Mouse (Mus musculus): ENCODE measurements around the gene Ahcy. TPM values are rescaled to one million over a fixed set of nuclear protein-coding genes. Genes with fewer than 3 reads are reported as not detected.
"Not testable (repeated sequence)": the region's sequence is repeated elsewhere in the genome, so short reads cannot be mapped to it uniquely, and the experiment has no call there.

Ahcy gene
- 143 and 155 TPM in 2 replicates for total RNA-seq (2015)
- 103 and 109 TPM in 2 replicates for total RNA-seq (2017)

DNA sequence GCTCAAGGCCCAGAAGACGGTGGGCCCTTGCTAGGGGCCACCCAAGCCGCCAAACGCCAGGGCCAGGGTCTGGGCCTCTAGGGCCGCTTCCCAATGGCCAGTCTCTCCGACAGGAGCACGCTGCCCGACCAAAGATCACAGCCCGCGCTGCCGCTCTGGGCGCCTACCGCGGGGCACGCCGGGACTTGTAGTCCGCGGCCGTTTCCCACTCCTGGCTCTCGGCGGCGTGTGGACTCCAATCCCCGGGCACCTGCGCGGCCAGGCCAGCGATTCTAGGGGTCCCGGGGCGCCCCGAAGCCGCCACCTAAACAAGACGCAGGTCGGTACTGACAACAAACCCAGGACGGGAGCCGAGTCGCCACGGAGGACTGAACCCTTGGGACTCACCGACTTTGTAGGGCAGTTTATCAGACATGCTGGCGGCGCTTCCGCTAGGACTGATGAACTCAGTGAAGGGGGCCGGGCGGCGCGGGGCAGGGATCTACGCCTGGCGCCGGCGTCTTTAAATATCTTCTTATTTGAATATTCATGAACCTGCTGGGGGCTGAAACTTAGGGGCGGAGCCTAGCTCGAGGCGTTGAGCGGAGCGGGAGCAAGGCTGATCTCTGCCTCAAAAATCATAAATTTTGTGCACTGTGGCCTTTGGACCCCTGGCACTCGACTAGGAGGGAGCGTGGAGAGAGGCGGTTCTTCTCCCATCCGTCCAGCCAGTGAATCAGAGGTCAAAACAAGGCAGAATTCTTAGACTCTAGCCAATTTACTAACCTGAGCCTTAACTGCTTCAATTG lies at the start of gene Ahcy:
Ahcy (minus strand) TSS at position 520 of the 788 bp plus-strand sequence.
- peak; percentile 92 for ATAC-seq (replicated peaks; ENCODE audit: poor library complexity)

- ATAC-seq (replicated peaks; ENCODE audit: poor library complexity), result no peak
Measured at GRCm38 (mm10) chr2:155115216-155115830, 41.0 kb upstream of the Ahcy start.

- ATAC-seq (replicated peaks; ENCODE audit: poor library complexity), result not testable (repeated sequence)
Measured at GRCm38 (mm10) chr2:155107276-155107675, 33.0 kb upstream of the Ahcy start.

- ATAC-seq (replicated peaks; ENCODE audit: poor library complexity), result no peak
Measured at GRCm38 (mm10) chr2:155103607-155104006, 29.3 kb upstream of the Ahcy start.

GRCm38 (mm10) chr2:155101761-155102181 lies 27.5 kb upstream of the Ahcy start:
- no peak for ATAC-seq (replicated peaks; ENCODE audit: poor library complexity)

DNA sequence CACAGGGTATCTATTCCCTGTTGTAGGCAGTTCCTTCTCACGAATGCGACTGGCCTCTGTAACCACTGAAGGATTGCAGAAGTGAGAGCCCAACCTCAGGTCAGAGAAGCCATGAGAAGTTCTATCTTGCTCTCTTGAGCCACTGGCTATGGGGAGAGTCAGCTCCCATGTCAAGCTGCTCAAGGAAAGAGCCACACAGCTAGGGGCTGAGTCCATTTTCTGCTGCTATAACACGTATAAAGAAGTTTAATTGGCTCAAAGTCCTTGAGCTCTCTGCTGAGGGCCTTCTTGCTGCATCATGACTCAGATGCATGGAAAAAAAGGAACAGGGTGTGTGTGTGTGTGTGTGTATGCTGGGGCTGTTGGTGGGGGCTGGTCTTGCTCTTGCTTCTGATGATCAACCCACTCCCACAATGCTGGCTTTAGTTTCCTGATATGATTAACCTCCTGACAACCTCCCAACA lies 26.5 kb upstream of the Ahcy start:
- peak; percentile 82 for ATAC-seq (replicated peaks; ENCODE audit: poor library complexity)

GRCm38 (mm10) chr2:155099994-155100795 lies 25.9 kb upstream of the Ahcy start:
- ATAC-seq (replicated peaks; ENCODE audit: poor library complexity), result no peak

- no peak for ATAC-seq (replicated peaks; ENCODE audit: poor library complexity)
Measured at GRCm38 (mm10) chr2:155099421-155099820, 25.1 kb upstream of the Ahcy start.

DNA sequence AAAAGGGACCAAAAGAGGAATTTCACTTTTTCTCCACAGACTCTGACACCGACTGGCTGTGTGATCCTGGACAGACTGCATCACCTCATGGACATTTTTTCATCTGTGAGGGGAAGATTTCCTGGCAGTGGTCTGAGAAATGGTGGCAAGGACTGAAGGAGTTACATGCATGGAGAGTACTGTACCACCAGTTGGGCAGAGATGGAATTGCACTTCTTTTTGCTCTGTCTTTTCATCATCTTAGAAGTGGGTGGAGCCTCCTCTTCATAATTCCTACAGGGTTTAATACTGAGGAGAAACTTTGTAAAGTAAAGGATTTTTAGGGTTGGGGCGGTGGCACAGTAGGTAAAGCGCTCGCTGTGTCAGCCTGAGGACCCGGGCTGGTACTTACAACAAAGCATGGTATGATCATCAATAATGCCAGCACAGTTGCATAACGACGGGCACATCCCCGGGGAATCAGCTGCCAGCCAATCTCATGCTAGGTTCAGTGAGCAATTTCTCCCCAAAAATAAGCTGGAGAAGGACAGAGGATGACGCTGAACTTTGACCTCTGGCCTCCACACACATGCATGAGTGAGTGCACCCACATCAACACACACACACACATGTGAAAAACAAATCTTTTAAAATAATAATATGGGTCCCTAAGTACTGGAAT lies 24.6 kb upstream of the Ahcy start:
- ATAC-seq (replicated peaks; ENCODE audit: poor library complexity), result peak; percentile 74

- peak; percentile 30 for ATAC-seq (replicated peaks; ENCODE audit: poor library complexity)
Measured at GRCm38 (mm10) chr2:155093418-155093817, 19.1 kb upstream of the Ahcy start.

DNA sequence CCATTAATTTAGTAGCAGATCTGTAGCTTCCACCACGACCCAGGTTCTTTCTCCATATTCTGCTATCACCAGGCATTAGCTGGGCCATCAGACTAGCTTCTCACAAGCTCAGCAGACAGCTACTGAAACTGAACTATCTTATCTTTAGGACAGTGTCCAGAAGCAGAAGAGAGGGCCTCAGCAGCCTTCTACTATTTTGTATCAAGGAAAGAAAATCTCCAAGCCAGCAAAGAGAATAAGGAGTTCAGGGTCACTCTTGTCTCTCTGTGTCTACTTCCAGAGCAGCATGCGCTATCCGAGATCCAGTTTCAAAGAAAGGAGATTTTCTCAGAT lies 17.4 kb upstream of the Ahcy start:
- peak; percentile 40; the same call in 1 of the 2 replicates for ATAC-seq (replicated peaks; ENCODE audit: poor library complexity)

- ATAC-seq (replicated peaks; ENCODE audit: poor library complexity), result peak; percentile 91
Measured at GRCm38 (mm10) chr2:155090909-155091742, 16.8 kb upstream of the Ahcy start.

DNA sequence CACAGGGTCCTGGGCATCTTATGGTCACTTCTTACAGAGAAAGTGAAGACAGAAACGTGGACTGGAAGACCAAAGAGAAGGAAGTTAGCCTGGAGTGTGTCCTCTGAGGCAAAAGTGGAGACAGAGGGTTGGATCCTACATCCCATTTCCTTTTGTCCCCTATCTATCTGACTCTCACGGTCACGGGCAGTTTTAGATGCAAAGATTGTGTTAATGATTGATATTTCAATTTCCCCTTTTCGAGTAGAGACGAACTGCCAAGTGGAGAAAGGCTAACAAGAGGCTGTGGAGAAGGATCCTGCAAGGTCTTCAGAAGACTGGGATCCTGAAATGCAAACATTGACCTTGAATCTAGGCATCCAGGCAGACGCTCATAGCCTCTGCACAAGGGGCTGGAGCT lies 14.0 kb upstream of the Ahcy start:
- ATAC-seq (replicated peaks; ENCODE audit: poor library complexity), result no peak

DNA sequence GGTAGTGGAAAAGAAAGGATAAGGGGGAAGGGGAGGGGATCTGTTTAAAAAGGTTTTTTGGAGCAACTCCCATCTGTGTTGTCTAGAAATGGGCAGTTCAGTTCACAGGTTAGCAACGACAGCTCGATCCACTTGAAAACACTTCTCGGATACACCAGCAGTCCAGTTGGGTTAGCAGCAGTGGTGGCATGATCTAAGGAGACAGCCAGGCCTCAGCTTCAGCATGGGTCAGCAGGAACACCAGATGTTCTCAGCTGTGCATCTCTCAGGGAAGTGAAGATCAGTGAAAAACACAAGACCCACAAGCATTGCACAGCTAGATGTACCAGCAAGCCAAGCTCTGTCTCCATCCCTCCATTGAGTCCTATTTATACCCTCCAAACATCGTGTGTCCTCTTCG lies 12.0 kb upstream of the Ahcy start:
- ATAC-seq (replicated peaks; ENCODE audit: poor library complexity), result no peak

- no peak for ATAC-seq (replicated peaks; ENCODE audit: poor library complexity)
Measured at GRCm38 (mm10) chr2:155084546-155084945, 10.2 kb upstream of the Ahcy start.

DNA sequence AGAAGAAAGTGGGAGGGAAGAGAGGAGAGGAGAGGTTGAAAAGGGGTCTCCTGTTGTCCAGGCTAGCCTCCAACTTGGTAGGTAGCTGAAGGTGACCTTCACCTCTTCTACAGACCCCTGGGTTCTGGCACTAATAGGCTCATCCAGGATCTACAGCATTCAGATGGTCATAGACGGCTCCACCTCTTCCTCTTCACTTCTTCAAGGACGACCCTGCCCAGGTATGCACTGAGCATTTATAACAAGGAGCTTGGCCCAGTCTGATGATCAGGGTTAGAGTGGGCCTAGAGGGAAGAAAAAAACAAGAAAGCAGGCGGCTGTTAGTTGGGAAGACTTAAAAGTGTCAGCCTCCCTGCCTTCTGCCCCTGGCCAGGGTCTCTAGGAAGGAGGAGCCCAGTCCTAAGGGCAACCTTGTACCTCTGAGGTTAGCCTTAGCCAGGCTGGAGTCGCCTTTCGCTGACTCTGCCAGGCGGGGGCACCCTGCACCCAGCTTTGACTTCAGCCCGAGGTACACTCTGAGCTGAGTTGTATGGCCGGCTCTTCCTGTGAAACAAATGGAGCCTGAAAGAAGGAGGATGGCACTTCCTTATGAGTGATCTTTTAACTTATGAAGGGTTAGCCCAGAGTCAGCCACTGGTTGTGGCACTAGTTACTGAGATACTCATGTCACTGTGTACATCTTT lies 8.0 kb upstream of the Ahcy start:
- ATAC-seq (replicated peaks; ENCODE audit: poor library complexity), result peak; percentile 99

DNA sequence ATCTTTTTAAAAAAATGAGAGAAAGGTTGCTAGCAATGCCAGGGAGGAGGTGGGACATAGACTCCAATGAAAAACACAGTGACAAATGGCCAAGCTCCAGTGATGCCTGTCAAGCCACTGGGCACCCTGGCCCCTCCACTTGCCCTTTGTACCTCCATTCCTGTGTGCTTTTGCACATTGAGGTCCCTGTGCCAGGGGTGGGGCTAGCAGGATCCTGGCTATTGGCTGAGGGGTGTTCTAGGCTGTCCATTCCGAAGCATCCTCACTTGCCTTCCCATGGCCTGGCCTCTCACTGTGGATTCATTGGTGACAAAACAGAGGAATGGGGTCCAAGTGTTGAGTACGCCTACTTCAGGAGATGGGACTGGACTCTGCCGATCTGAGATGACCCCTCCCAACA lies 6.8 kb upstream of the Ahcy start:
- ATAC-seq (replicated peaks; ENCODE audit: poor library complexity), result no peak

DNA sequence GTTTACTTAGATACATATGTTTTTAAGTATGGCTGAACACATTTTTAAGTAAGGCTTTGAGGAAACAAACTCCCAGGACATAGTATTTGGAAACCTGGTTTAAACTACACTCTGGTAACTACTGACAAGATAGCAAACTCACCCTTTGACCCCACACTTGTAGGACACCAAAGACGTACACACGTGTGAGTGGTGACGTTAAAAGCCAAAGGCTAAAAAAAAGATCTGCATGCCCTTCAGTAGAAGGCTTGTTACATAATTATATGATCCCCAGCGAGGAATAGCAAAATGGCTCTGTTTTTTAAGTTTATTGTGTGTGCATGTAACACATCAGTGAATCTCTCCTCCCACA lies 5.9 kb upstream of the Ahcy start:
- no peak for ATAC-seq (replicated peaks; ENCODE audit: poor library complexity)

DNA sequence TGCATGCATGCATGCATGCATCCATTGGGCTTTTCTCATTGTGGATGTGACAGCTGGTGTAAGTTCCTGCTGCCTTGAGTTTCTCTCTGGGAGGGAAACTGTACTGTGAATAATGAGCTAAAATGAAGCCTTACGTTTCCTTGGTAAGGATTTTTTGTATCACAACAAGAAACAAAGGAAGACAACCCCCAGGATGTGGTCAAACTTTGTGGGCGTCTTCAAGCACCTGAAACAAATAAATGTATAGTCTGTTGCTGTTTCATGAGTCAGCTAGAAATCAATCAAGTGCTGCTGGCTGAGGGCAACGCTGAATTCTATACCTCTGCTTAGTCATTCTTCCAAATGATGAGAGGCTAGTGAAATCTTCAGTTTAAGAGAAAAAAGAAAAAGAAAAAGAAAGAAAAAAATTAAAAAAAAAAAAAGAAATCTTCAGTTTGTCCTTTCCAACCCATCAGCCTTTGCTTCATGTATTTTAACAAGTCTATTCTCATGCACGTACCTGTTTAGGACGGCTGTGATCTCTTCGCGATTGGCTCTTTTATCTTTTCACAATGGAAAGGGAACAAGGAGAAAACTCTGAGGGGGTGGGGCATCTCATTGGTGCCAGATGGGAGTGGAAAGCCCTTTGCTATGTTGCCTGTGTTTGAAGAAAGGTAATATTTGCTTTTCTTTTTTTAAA lies 5.3 kb upstream of the Ahcy start:
- ATAC-seq (replicated peaks; ENCODE audit: poor library complexity), result no peak
